Mouse (Mus musculus) kidney, postnatal 36 days (tissue): Measurements from ENCODE around the gene Prm3.
A peak's percentile ranks its signal among the peaks of the same experiment; 100 is the strongest.
"Not testable (repeated sequence)": the region's sequence is repeated elsewhere in the genome, so short reads cannot be mapped to it uniquely, and the experiment has no call there.

Experiments
- DNase-seq, 2 experiments: peaks; one replicate each; pipeline ENCODE4 v3.0.0; 2021 to 2022; ENCODE audit warnings: mixed read lengths in 2 of 2

The Prm3 gene

GRCm38 (mm10) chr16:10790702-10791101 lies at the start of gene Prm3:
TSS of gene Prm3 (minus strand) at chr16:10790914.
- DNase-seq = no peak

GRCm38 (mm10) chr16:10840018-10840417 lies 49.3 kb upstream of the Prm3 start:
- no peak for DNase-seq

- DNase-seq = peak; percentile 28 to 39
These were observed 48.0 kb upstream of the Prm3 start for GRCm38 (mm10) chr16:10838487-10839245.

DNA sequence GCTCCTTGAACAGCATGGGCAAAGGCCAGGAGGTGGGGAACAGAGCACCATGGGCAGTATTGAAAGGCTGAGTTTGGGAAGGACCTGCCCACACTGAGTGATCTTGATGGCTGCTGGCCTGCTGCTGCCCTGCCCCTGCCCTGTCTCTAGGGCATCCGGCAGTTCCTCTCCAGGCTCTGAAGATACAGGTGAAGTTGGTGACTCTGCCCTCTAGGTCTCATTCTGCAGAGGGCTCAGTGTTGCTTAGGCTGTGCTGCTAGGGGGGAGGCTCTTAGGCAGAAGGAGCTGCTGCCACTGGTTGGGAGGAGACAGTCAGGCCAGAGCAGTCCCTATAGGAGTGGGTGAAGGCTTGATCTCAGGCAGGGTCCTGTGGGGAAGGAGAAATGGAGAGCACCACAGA lies 47.2 kb upstream of the Prm3 start:
- no peak for DNase-seq

- no peak for DNase-seq
These were observed 46.5 kb upstream of the Prm3 start for GRCm38 (mm10) chr16:10837250-10837649.

DNA sequence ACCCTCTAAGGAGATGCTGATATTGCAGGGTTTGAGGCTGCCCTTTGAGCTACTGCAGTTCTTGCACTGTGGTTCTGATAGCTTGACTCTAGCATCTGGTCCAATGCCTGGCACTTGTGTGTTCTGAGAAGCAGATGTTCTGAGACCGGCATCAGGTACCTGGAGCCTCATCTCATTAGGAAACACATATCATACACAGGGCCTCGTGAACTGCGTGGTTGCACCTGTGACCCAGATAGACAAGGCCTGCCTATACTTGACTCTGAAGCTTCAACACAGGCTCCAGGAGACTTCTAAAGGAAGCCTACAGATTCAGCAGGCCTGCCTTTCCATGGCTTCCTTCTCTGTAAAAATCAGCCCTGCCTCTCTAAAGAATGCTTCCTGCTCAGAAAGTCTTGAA lies 45.7 kb upstream of the Prm3 start:
- DNase-seq = no peak

DNA sequence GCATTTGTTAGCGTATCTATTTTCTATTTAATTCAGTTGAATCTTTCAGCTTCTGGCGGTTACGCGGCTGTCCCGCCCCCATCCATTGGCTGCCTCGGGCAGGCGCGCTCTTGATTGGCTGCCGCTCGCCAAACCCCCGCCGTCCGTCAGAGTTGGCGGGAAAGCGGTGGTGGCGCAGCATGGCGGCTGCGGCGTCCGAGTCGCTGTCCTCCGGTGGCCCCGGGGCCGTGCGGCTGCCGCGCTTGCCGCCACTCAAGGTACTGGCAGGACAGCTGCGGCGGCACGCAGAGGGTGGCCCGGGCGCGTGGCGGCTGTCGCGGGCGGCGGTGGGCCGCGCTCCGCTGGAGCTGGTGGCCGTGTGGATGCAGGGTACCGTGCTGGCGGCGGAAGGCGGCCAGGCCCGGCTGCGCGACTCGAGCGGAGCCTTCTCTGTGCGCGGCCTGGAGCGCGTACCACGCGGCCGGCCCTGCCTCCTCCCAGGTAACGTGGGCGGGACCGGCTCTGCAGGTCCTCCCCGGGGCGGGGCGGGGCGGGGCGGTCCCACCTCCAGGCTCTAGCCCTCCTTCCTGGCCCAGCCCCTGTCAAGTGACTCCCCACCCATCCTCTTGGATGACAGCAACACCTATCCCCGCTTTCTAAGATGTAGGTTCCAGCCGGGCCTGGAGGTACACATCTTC lies 44.3 kb upstream of the Prm3 start, which contains the start of gene Rmi2:
Rmi2 (plus strand) TSS at position 149 of the 677 bp plus-strand sequence.
- peak; percentile 86 to 93 for DNase-seq

- no peak for DNase-seq
These were observed 43.8 kb upstream of the Prm3 start for GRCm38 (mm10) chr16:10834542-10834910.

GRCm38 (mm10) chr16:10828461-10828805 lies 37.7 kb upstream of the Prm3 start:
- DNase-seq = peak; percentile 60 to 63

DNA sequence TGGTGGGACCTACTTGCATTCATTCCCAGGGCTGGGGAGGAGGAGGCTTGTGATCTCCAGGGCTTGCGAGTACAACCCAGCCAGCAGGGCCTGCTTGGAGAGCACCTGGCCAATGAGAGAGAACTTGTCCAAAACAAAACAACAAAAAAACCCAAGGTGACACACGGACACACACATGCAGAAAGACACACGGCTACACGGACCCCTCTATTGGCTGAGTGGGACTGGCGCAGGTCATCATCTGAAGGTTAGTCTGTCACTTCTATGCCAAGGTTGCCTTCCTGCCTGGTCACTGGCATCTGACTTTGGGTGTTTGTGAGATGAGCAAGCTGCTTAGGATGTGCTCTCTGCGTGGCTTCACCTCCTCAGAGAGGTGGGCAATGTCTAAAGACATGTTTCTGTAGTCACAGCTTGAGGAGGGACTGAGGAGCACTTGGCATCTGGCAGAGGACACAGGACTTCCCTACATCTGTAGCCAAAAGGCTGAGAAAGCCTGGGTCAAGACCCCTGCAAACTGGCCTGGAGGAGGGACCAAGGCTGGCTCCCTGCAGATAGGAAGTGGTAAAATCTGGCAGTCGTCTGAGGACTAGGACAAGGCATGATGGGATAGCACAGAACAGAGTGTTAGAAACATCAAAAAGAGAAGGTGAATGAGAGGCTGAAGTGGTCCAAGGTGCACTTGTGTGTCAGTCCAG lies 37.2 kb upstream of the Prm3 start:
- no peak for DNase-seq

DNA sequence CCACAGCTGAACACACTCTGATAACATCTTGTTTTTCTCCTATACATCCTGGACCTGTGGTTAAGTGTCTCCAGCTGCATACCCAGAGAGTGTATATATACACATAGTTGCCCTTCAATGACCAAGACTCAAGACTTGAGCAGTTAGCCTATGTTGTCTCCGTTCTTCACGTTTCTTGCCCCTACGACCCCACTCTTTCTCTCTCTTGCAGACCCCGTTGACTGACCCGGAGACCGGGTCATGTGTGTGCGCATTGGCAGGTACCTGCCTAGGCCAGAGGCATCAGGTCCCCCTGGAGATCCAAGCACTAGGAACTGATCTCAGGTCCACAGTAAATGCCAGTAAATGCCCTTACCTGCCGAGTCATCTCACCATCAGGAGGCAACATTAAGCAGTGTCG lies 36.6 kb upstream of the Prm3 start:
- no peak for DNase-seq

- no peak for DNase-seq
These were observed 35.1 kb upstream of the Prm3 start for GRCm38 (mm10) chr16:10825840-10826239.

DNA sequence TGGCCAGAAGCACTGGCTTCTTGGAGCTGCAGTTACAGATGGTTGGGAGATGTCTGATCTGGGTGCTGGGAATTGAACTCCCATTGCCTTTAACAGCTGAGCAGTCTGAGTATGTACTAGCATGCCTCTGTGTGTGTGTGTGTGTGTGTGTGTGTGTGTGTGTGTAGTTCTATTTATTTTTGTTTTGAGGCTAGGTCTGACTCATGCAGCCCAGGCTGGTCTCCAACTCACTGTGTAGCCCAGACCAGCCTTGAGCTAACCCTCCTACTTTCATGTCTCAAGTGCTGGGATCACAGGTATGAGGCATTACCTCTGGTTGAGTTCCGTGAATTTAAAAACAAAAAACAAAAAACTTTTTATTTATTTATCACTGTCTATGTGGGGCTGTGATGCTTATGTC lies 33.8 kb upstream of the Prm3 start:
- DNase-seq = no peak

GRCm38 (mm10) chr16:10821387-10821786 lies 30.7 kb upstream of the Prm3 start:
- no peak for DNase-seq

DNA sequence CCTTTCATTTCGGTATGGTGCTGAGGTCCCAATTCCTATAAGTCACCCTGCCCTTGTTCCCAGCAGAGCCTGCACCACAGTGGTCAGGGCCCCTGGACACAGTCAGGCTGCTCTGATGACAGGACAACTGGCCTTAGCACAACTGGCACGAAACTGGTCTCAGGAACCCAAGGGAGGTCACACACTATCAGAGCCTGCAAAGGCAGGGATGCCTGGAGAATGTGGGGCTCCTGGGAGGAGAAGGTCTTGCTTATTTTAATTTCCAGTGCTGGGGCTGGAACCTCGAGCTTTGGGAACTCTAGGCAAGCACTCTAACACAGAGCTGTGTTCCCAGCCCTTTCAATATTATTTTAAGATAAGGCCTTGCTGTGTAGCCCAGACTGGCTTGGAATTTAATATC lies 29.3 kb upstream of the Prm3 start:
- DNase-seq = no peak

GRCm38 (mm10) chr16:10818579-10819135 lies 27.9 kb upstream of the Prm3 start:
- DNase-seq = no peak

DNA sequence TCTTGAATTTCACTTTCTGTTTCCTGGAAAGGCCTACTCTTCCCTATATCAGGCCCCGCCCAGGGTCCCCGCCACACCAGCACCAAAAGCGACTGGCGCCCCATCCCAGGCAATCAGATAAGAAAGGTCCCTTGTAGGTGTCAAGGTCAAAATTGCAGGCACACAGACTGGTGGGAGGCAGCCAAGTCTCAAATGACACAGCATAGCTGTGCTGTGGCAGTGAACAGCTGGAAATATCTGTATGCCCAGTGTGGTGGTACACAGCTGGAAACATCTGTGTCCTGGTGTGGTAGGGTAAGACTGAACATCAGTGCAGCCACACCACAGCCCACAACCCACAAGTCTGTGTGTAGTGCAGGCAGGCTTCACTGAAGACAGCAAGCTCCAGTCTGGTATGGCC lies 24.1 kb upstream of the Prm3 start:
- DNase-seq = no peak

GRCm38 (mm10) chr16:10813726-10814125 lies 23.0 kb upstream of the Prm3 start:
- DNase-seq = no peak

DNA sequence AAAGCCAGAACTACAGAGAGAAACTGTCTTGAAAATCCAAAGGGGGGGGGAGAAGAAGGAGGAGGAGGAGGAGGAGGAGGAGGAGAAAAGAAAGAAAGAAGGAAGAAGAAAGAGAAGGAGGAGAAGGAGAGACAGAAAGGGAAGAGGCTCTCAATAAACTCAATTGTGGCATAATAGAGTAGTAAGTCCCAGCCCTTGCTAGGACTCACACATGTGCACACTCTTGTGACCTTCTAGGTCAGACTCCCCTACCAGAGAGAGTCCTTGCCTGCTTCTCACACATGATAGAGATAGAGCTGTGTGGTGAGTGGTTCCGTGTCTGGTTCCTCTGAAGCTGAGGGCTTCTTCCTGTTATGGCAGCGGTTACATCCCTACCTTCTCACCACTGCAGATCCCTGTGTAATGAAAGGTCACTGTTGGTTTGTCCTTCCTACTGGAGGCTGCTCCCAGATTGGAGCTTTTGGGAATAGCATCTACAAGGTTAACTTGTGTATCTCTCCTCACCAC lies 22.2 kb upstream of the Prm3 start, which contains the start of gene Gm11172:
Gm11172 (plus strand) TSS at position 51 of the 507 bp plus-strand sequence.
- no peak for DNase-seq

- DNase-seq = no peak
These were observed 19.7 kb upstream of the Prm3 start for GRCm38 (mm10) chr16:10810376-10810775.

GRCm38 (mm10) chr16:10805789-10806527 lies 15.2 kb upstream of the Prm3 start, which contains the start of gene Prm1:
TSS of gene Prm1 (minus strand) at chr16:10805839.
- DNase-seq = no peak

GRCm38 (mm10) chr16:10802420-10802819 lies 11.7 kb upstream of the Prm3 start:
- not testable (repeated sequence) for DNase-seq
